Mouse (Mus musculus) lung, adult 2 months (tissue): ENCODE data around the gene Exd2. TPM values are rescaled to one million over a fixed set of nuclear protein-coding genes. Genes with fewer than 3 reads are reported as not detected.

Source experiments
- DNase-seq: peaks from one replicate; pipeline ENCODE4 v3.0.0; 2022
- H3K4me1 ChIP-seq: fragments of 200-500 bp; 2 replicates; pipeline ENCODE4 v1.6.1; 2011; ENCODE audit warnings: low read length; ENCODE audit not compliant: control insufficient read depth, insufficient read depth
- H3K4me3 ChIP-seq: fragments of 200-500 bp; replicated peaks from 2 replicates; pipeline ENCODE3; 2011; ENCODE audit warnings: low read depth, mild to moderate bottlenecking, control low read depth, low read length; ENCODE audit errors: extremely low read depth
- CTCF ChIP-seq: fragments of 200-500 bp; IDR thresholded peaks from 2 replicates; pipeline ENCODE4 v1.5.1; 2011; ENCODE audit warnings: mild to moderate bottlenecking, low read length, control low read depth; ENCODE audit not compliant: insufficient read depth
- POLR2A ChIP-seq: fragments of 200-500 bp; IDR thresholded peaks from 2 replicates; pipeline ENCODE4 v1.6.1; 2011; ENCODE audit warnings: low read depth, mild to moderate bottlenecking, control low read depth, low read length, borderline replicate concordance; ENCODE audit errors: extremely low read depth
- WGBS: fragments of 180-500 bp; shearing (Covaris S2); methylation state at CpG from one replicate; pipeline ENCODE4 v1.1.7; 2018; 5-methylcytosine and 5-hydroxymethylcytosine counted together
- polyA plus RNA-seq: library from polyadenylated mRNA; depleted of rRNA; stranded (reverse); fragments of >200 nt; gene quantifications from 2 replicates; pipeline ENCODE4 v1.2.3, GENCODE M21; 2012

Exd2 gene
- polyA plus RNA-seq, 1 experiment = 15.3 TPM

DNA sequence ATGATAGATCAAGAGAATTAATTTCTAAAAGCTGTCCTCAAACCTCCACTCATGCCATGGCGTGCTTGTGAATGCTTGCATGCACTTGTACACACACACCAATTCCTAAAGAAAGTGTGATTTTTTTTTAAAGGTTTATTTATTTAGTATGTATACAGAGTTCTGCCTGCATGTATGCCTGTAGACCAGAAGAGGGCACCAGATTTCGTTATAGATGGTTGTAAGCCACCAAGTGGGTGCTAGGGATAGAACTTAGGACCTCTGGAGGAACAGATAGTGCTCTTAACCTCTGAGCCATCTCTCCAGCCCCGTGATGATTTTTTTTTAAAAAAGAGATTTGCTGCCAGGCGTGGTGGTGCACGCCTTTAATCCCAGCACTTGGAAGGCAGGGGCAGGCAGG lies 30.4 kb downstream of the Exd2 start:
- H3K4me1 ChIP-seq = no peaks in the 10 kb centered on the region
- H3K4me3 ChIP-seq = no peak overlapping the region
- WGBS = 93% methylated on average over 5 of the region's 5 CpGs
- DNase-seq = no peak
- TF ChIP-seq POLR2A = no peak
- TF ChIP-seq CTCF = no peak

DNA sequence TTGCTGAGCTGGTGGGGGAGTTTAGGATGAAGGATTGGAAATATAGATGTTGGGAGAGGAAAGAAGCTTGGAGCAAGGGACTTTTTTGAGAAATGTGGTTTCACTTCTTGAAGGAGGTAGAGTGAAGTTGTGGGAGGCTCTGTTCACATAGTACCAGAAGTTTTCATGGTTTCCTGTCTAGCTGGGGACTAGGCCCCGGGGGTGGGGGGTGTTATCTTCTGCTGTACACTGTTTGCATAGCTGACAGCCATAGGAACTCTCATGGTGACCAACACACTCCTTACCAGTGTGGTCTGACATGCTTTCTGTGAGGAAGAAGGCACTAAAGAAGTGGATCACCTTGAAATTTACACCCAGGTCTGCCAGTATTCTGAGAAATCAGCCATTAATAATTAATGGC lies 32.8 kb downstream of the Exd2 start:
- 65% methylated on average over 1 of the region's 1 CpGs for WGBS
- no peak overlapping the region for H3K4me3 ChIP-seq
- H3K4me1 ChIP-seq = no peaks in the 10 kb centered on the region
- no peak for DNase-seq
- no peak for TF ChIP-seq CTCF
- no peak for TF ChIP-seq POLR2A

GRCm38 (mm10) chr12:80498356-80498755 lies 35.5 kb downstream of the Exd2 start:
- 65% methylated on average over 4 of the region's 4 CpGs for WGBS
- no peak for DNase-seq

GRCm38 (mm10) chr12:80500506-80500905 lies 37.6 kb downstream of the Exd2 start:
- no peak overlapping the region for H3K4me3 ChIP-seq
- no peak for TF ChIP-seq POLR2A
- no peak for TF ChIP-seq CTCF
- no peak for DNase-seq
- WGBS = 67% methylated on average over 1 of the region's 1 CpGs
- no peaks in the 10 kb centered on the region for H3K4me1 ChIP-seq

More at GRCm38 (mm10) chr12:80498356-80498755, 35.5 kb downstream of the Exd2 start:
- Histone ChIP-seq H3K4me3 (no peak overlapping the region), H3K4me1 (no peaks in the 10 kb centered on the region)
- TF ChIP-seq CTCF = peak; percentile 27; the same call in 1 of the 2 replicates
- no peak for TF ChIP-seq POLR2A

DNA sequence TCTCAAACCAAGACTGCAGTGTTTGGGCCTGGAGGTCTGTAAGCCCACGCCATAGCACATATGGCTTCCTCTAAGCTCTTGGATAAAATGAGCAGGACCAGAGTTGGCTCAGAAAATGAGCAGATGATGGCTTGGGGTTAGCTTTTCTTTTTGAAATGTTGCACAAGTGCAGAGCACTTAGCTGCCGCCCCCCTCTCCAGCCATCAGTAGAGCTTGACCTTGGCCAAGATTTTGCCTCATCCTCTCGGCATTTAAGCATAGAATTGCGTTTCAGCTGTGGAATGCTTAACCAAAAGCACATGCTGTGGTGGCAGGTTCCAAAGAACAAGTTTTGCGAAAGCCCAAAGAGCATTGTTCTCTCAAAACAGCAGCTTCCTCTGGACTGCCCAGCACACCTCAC lies 41.8 kb downstream of the Exd2 start:
- TF ChIP-seq POLR2A (no peak), CTCF (no peak)
- DNase-seq = no peak
- WGBS = 60% methylated on average over 5 of the region's 5 CpGs
- H3K4me3 ChIP-seq = no peak overlapping the region
- H3K4me1 ChIP-seq = no peaks in the 10 kb centered on the region

- H3K4me3 ChIP-seq = no peak overlapping the region
- TF ChIP-seq POLR2A = no peak
- TF ChIP-seq CTCF = no peak
- WGBS = 54% methylated on average over 14 of the region's 14 CpGs
- no peak for DNase-seq
- no peaks in the 10 kb centered on the region for H3K4me1 ChIP-seq
These were observed 44.3 kb downstream of the Exd2 start for GRCm38 (mm10) chr12:80507041-80507745.

DNA sequence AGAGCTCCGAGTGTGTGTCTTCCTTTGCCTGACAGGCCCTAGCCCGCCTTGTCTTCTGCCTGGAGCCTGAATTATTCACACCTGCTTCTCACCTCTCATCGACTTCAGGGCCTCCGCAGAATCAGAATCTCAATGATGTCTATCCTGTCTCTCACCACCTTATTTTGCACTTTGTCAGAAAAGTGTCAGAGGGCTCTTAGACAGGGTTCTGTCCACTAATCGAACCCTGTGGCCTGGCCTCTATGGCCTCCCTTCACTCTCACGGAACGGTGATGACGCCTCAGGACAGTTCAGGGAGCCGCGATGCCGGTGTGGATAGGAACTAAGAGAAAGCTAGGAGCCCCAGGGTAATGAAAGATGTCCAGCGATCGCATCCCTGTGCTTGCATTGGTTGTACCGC lies 55.1 kb downstream of the Exd2 start, which contains the start of gene Galnt16:
Galnt16 (plus strand) TSS at position 301 of the 400 bp plus-strand sequence.
- Histone ChIP-seq H3K4me1 (no peaks in the 10 kb centered on the region), H3K4me3 (peak within 1 kb of the TSS; percentile 33)
- TF ChIP-seq CTCF = no peak
- no peak for TF ChIP-seq POLR2A
- no peak for DNase-seq
- WGBS = 13% methylated on average over 14 of the region's 14 CpGs

GRCm38 (mm10) chr12:80518393-80518756 lies 55.5 kb downstream of the Exd2 start:
- Histone ChIP-seq H3K4me1 (no peaks in the 10 kb centered on the region), H3K4me3 (no peak overlapping the region)
- TF ChIP-seq POLR2A = no peak
- TF ChIP-seq CTCF = no peak
- DNase-seq = no peak
- under 1% methylated on average over 25 of the region's 25 CpGs for WGBS

DNA sequence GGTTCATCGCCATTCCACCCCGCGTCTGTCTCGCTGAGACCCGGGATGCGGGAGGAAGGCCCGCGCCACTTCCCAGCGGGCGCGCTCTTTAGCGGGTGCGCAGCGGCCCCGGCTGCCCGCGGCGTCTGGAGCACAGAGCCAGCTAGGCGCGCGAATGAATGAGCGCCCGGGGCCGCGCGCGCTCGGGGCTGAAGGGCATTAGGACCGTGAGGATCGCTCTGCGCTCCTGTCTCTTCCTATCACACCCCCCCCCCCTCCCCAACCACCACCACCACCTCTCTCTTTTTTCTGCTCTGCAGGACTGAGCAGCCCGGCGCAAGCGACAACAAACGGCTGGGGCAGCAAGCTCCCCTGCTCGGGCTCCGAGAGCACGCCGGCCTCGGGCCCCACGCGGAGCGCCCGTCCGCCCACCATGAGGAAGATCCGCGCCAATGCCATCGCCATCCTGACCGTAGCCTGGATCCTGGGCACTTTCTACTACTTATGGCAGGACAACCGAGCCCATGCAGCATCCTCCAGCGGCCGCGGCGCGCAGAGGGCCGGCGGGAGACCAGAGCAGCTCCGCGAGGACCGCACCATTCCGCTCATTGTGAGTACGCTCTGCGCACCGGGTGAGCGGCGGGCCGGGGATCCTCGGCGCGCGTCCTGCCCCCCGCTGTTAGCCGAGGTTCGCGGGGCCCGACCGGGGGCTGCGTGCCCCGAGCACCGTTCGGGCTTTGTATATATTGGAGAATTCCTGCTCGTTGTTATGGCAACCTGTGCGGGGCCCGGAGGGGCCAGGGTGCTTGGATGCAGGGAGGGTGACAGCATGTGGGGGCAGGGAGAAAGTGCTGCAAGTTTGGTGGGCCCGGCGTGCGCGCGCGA lies 56.1 kb downstream of the Exd2 start:
- WGBS = 1% methylated on average over 90 of the region's 90 CpGs
- TF ChIP-seq CTCF = no peak
- TF ChIP-seq POLR2A = no peak
- DNase-seq = no peak
- peak overlapping the region; percentile 33 for H3K4me3 ChIP-seq
- no peaks in the 10 kb centered on the region for H3K4me1 ChIP-seq

- Histone ChIP-seq H3K4me1 (no peaks in the 10 kb centered on the region), H3K4me3 (no peak overlapping the region)
- DNase-seq = no peak
- 4% methylated on average over 43 of the region's 43 CpGs for WGBS
- 0 out of 2 replicates have a peak, but pooled peaks have one; percentile 15 for TF ChIP-seq CTCF
- no peak for TF ChIP-seq POLR2A
These were observed 56.9 kb downstream of the Exd2 start for GRCm38 (mm10) chr12:80519621-80520332.
